Mouse (Mus musculus) retina, postnatal 1 day (tissue): ENCODE data around the gene F13a1.

Experiments
- DNase-seq: peaks from one replicate; pipeline ENCODE4 v3.0.0-alpha.2; 2012

Gene F13a1

GRCm38 (mm10) chr13:36941891-36942290 is 108.2 kb downstream of the F13a1 start:
- no peak for DNase-seq

GRCm38 (mm10) chr13:36932066-36932465 is 118.0 kb downstream of the F13a1 start:
- DNase-seq, result no peak

GRCm38 (mm10) chr13:36919737-36920136 is 130.3 kb downstream of the F13a1 start:
- DNase-seq, result no peak

GRCm38 (mm10) chr13:36903885-36904284 is 146.2 kb downstream of the F13a1 start:
- DNase-seq, result no peak

GRCm38 (mm10) chr13:36903447-36903846 is 146.6 kb downstream of the F13a1 start:
- no peak for DNase-seq

GRCm38 (mm10) chr13:36901603-36902002 is 148.4 kb downstream of the F13a1 start:
- DNase-seq, result no peak

- DNase-seq, result no peak
Measured at GRCm38 (mm10) chr13:36901016-36901415, 149.0 kb downstream of the F13a1 start.

GRCm38 (mm10) chr13:36896061-36896460 is 154.0 kb downstream of the F13a1 start:
- DNase-seq, result no peak

- DNase-seq, result no peak
Measured at GRCm38 (mm10) chr13:36893762-36894161, 156.3 kb downstream of the F13a1 start.

- DNase-seq, result no peak
Measured at GRCm38 (mm10) chr13:36892216-36892615, 157.8 kb downstream of the F13a1 start.

- no peak for DNase-seq
Measured at GRCm38 (mm10) chr13:36885973-36886372, 164.1 kb downstream of the F13a1 start.

GRCm38 (mm10) chr13:36839111-36839510 is 210.9 kb downstream of the F13a1 start:
- no peak for DNase-seq
